Mouse (Mus musculus) heart, adult 2 months (tissue): Measurements from ENCODE around the gene Cxcr5.

Source experiments
- EP300 ChIP-seq: fragments of 200-500 bp; IDR thresholded peaks from 2 replicates; pipeline ENCODE4 v1.6.1; 2011; ENCODE audit warnings: low read depth, low read length, control low read depth; ENCODE audit not compliant: insufficient read depth
- POLR2A ChIP-seq: fragments of 200-500 bp; IDR thresholded peaks from 2 replicates; pipeline ENCODE4 v1.6.1; 2011; ENCODE audit warnings: mild to moderate bottlenecking, low read depth, low read length, control low read depth; ENCODE audit not compliant: insufficient read depth

- TF ChIP-seq POLR2A (no peak), EP300 (no peak)
Measured at GRCm38 (mm10) chr9:44513610-44514009, 48.1 kb downstream of the Cxcr5 start.
